Mouse (Mus musculus): ENCODE measurements around the gene Taf6l.

Gene Taf6l

GRCm38 (mm10) chr19:8786008-8786781 lies at the start of gene Taf6l:
Taf6l (minus strand) TSS chr19:8786417.
- in situ Hi-C loops (cut with MboI; ENCODE audit: low sequenced_read_pairs): no loop called here

- in situ Hi-C loops (cut with MboI; ENCODE audit: low sequenced_read_pairs): no loop called here
Measured at GRCm38 (mm10) chr19:8832971-8833370, 46.8 kb upstream of the Taf6l start.

- in situ Hi-C loops (cut with MboI; ENCODE audit: low sequenced_read_pairs): no loop called here
Measured at GRCm38 (mm10) chr19:8831262-8831661, 45.0 kb upstream of the Taf6l start.

DNA sequence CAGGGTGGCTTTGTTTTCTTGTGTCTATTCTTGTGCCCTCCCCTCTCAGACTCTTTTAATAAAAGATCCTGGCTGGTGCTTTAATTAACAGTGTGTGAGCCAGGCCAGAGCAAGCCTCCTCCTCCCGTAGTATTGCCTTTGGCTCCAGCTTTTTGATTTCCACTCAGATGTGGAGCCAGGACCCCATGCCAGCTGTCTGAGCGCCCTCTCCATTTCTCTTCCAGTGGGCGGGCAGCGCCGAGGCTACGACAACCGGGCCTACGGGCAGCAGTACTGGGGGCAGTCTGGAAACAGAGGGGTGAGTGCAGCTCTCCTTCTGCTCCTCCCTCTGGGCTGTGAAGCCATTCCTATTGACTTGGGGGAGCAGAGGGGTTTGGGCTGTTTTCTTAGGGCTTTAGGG lies 44.4 kb upstream of the Taf6l start:
- in situ Hi-C loops (cut with MboI; ENCODE audit: low sequenced_read_pairs): no loop called here

- in situ Hi-C loops (cut with MboI; ENCODE audit: low sequenced_read_pairs): no loop called here
Measured at GRCm38 (mm10) chr19:8829660-8830059, 43.4 kb upstream of the Taf6l start, which contains the start of gene AC129217.1. AC129217.1 (plus strand) TSS chr19:8829773.

GRCm38 (mm10) chr19:8822696-8823095 lies 36.5 kb upstream of the Taf6l start:
- in situ Hi-C loops (cut with MboI; ENCODE audit: low sequenced_read_pairs): no loop called here

GRCm38 (mm10) chr19:8821146-8821545 lies 34.9 kb upstream of the Taf6l start:
- in situ Hi-C loops (cut with MboI; ENCODE audit: low sequenced_read_pairs): no loop called here

- in situ Hi-C loops (cut with MboI; ENCODE audit: low sequenced_read_pairs): no loop called here
Measured at GRCm38 (mm10) chr19:8820424-8820956, 34.3 kb upstream of the Taf6l start.

- in situ Hi-C loops (cut with MboI; ENCODE audit: low sequenced_read_pairs): no loop called here
Measured at GRCm38 (mm10) chr19:8819596-8820423, 33.6 kb upstream of the Taf6l start, which contains the start of gene Hnrnpul2. Hnrnpul2 (plus strand) TSS chr19:8820010.

GRCm38 (mm10) chr19:8818801-8819595 lies 32.8 kb upstream of the Taf6l start, which contains the start of gene Ttc9c:
Ttc9c (minus strand) TSS chr19:8819333.
- in situ Hi-C loops (cut with MboI; ENCODE audit: low sequenced_read_pairs): no loop called here

DNA sequence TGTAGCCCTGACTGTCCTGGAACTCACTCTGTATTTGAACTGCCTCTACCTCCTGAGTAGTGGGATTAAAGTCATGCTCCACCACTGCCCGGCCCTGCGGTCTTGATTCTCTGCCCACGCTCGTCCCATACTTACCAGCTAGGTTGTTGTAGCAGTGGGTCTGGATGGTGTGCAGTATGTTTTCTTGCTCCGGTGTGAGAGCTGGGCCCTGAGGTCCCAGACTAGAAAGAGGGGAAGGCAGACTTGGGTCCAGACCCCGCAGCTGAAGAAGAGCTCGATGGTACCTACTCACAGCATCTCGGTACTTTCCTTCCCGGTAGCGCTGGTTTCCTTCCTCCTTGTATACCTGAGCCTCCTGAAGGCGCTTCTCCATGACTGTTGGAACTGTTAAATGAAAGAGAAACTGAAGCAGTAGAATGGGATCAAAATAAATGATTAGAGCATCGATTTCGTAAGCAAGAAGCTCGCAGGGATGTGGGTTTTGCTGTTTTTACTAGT lies 32.1 kb upstream of the Taf6l start:
- in situ Hi-C loops (cut with MboI; ENCODE audit: low sequenced_read_pairs): no loop called here

- in situ Hi-C loops (cut with MboI; ENCODE audit: low sequenced_read_pairs): no loop called here
Measured at GRCm38 (mm10) chr19:8817001-8817400, 30.8 kb upstream of the Taf6l start.

- in situ Hi-C loops (cut with MboI; ENCODE audit: low sequenced_read_pairs): no loop called here
Measured at GRCm38 (mm10) chr19:8815812-8816211, 29.6 kb upstream of the Taf6l start.

DNA sequence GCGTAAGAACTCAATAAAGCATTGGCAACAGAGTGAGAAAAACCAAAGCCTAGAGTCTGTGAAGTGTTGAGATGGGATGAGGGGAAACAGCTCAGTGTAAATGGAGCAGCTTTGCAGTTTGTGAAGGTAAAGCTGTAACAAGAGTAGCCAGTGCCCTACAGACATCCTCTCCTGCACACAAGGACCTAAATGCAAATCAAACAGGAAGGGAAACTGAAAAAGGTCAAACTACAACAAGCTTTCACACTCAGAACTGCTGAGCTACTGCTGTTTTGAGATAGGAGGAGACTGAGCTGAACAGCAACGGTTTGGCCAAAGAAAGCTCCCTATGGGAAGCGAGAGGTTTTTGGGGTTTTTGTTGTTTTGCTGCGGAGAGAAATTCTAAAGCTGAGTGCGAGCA lies 20.6 kb upstream of the Taf6l start:
- in situ Hi-C loops (cut with MboI; ENCODE audit: low sequenced_read_pairs): no loop called here

DNA sequence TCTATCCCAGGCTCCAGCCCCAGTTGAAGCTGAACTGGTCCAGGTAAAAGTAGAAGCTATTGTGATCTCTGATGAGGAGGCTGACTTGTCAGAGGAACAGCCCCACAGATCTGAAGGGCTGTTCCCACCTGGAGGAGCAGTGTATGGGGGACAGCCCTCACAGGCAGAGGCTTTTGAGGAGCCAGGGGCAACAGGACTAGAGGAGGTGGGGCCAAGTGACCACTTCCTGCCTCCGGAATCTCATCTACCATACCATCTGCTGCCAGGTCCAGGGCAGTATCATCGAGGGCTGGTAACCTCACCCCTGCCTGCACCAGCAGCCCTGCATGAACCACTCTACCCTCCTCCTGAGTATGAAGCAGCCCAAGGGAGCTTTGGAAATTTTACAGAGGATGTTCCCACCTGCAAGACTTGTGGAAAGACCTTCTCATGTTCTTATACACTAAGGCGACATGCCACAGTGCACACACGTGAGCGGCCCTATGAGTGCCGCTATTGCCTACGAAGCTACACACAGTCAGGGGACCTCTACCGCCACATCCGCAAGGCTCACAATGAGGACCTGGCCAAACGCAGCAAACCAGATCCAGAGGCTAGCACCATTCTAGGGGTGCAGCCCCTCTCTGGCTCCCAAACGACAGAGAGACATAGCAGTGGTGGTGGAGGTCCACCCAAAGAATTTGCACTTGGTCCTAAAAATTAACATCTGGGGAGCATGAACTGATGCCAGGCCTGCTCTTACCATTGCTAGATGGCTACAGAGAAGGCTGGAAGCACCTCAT lies 17.9 kb upstream of the Taf6l start:
- in situ Hi-C loops (cut with MboI; ENCODE audit: low sequenced_read_pairs): no loop called here

GRCm38 (mm10) chr19:8803204-8803780 lies 17.1 kb upstream of the Taf6l start:
- in situ Hi-C loops (cut with MboI; ENCODE audit: low sequenced_read_pairs): no loop called here

GRCm38 (mm10) chr19:8802130-8802821 lies 16.1 kb upstream of the Taf6l start, which contains the start of gene Zbtb3:
Zbtb3 (plus strand) TSS chr19:8802555.
- in situ Hi-C loops (cut with MboI; ENCODE audit: low sequenced_read_pairs): no loop called here

- in situ Hi-C loops (cut with MboI; ENCODE audit: low sequenced_read_pairs): no loop called here
Measured at GRCm38 (mm10) chr19:8798947-8799315, 12.7 kb upstream of the Taf6l start.

Measured in CH12F3 (cell line).